ENCODE assay signal across 9 mouse cellular contexts in the genomic region with DNA sequence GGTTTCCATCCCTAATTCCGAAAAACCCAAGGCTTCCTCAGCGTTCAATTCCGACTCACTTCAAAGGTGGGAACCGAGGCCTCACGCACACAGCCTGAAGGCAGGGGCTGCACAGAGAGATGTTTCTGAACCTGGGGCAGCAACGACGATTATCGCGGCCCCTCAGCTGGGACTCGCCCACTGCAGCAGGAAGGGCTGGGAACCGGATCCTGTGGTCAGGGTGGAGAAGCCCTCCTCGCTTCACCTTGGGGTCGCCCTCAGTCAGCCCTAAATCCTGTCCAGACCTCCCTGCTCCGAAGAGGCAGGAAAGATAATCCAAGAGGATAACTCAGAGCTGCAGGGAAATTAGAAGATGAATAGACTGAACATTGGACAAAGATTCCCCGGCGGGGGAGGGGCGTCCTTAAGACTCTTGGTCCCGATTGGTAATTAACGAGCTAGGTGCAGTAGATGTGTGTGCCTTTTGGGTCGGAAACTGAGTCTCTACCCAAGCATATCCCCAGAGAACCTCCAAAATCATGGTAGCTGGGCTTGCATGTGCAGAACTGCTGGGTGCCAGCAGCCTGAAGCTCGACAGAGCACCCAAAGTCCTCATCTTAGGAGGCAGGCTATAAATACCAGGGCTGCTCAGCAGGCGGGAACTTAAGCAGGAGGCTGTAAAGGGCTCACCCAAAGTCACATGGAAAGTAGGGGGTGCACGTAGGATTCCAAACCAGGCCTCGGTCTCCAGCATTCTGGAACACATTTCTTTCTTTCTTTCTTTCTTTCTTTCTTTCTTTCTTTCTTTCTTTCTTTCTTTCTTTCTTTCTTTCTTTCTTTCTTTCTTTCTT. TPM values are rescaled to one million over a fixed set of nuclear protein-coding genes. Genes with fewer than 3 reads are reported as not detected.
DNase-seq lines count a peak whose midpoint lies in the region; ATAC-seq and TF ChIP-seq lines count a peak whose summit lies in the region.
"Had no signal": no experiment of that assay in that cellular context is flagged by ENCODE, and none has a peak within 500 bp of the region (broad histone marks: within the 10 kb centered on the region; RNA-seq: fewer than 3 reads in every experiment).

No protein-coding gene starts in this region.

- H3K4me3 ChIP-seq in kidney, embryonic 15.5 days (replicated peaks): peak overlapping the region; percentile 36
- no peak overlapping the region for H3K4me3 ChIP-seq in kidney, adult 2 months (ENCODE audit: insufficient read depth, low read depth, low read length)
- H3K4me3 ChIP-seq in embryonic facial prominence, embryonic 11.5 days (ENCODE audit: low read depth, low read length): peak overlapping the region; percentile 21
- H3K4me3 ChIP-seq in intestine, postnatal 0 days (ENCODE audit: low read depth, low read length): no peak overlapping the region
- H3K4me3 ChIP-seq in neural tube, embryonic 12.5 days: peak overlapping the region; percentile 15; the same call in 1 of the 2 replicates

- no peak overlapping the region for H3K9ac ChIP-seq in kidney, embryonic 15.5 days
- peak overlapping the region; percentile 48 for H3K9ac ChIP-seq in embryonic facial prominence, embryonic 11.5 days (replicated peaks; ENCODE audit: low read length)
- H3K9ac ChIP-seq in intestine, postnatal 0 days (ENCODE audit: low read depth, low read length): peak overlapping the region; percentile 13; the same call in 1 of the 2 replicates
- H3K9ac ChIP-seq in neural tube, embryonic 12.5 days: 0 out of 2 replicates have a peak overlapping the region, but pooled peaks have one; percentile 41

- H3K27ac ChIP-seq in kidney, embryonic 15.5 days: no peak overlapping the region
- H3K27ac ChIP-seq in kidney, adult 2 months (ENCODE audit: insufficient read depth, low read depth, low read length): no peak overlapping the region
- H3K27ac ChIP-seq in embryonic facial prominence, embryonic 11.5 days (replicated peaks; ENCODE audit: low read depth, low read length): no peak overlapping the region
- no peak overlapping the region for H3K27ac ChIP-seq in intestine, postnatal 0 days (ENCODE audit: low read depth, low read length)
- H3K27ac ChIP-seq in neural tube, embryonic 12.5 days: no peak overlapping the region

- H3K4me2 ChIP-seq in kidney, embryonic 15.5 days: peak overlapping the region; percentile 64
- peak overlapping the region; percentile 45 for H3K4me2 ChIP-seq in embryonic facial prominence, embryonic 11.5 days (ENCODE audit: low read depth, low read length)
- H3K4me2 ChIP-seq in intestine, postnatal 0 days (replicated peaks; ENCODE audit: low read depth): peak overlapping the region; percentile 46
- peak overlapping the region; percentile 56 for H3K4me2 ChIP-seq in neural tube, embryonic 12.5 days (replicated peaks)

- ATAC-seq in kidney, embryonic 15.5 days (replicated peaks; ENCODE audit: low FRiP score): peak; percentile 49
- ATAC-seq in embryonic facial prominence, embryonic 11.5 days (replicated peaks; ENCODE audit: insufficient number of reproducible peaks, low FRiP score, low TSS enrichment, low read depth): no peak
- no peak for ATAC-seq in intestine, postnatal 0 days
- no peak for ATAC-seq in neural tube, embryonic 12.5 days (ENCODE audit: low FRiP score, low read depth)
- ATAC-seq: Patski had no signal

- WGBS in kidney, embryonic 15.5 days: 5% methylated on average over 24 of the region's 24 CpGs
- WGBS in kidney, adult 2 months: 10% methylated on average over 24 of the region's 24 CpGs
- 8% methylated on average over 24 of the region's 24 CpGs for WGBS in embryonic facial prominence, embryonic 11.5 days
- WGBS in intestine, postnatal 0 days: 10% methylated on average over 24 of the region's 24 CpGs
- 6% methylated on average over 24 of the region's 24 CpGs for WGBS in neural tube, embryonic 12.5 days

- no peaks in the 10 kb centered on the region for H3K27me3 ChIP-seq in kidney, embryonic 15.5 days
- no peaks in the 10 kb centered on the region for H3K27me3 ChIP-seq in kidney, adult 2 months (replicated peaks; ENCODE audit: control insufficient read depth, insufficient read depth, low read length)
- H3K27me3 ChIP-seq in embryonic facial prominence, embryonic 11.5 days (ENCODE audit: control insufficient read depth, insufficient read depth, low read length): no peaks in the 10 kb centered on the region
- H3K27me3 ChIP-seq in intestine, postnatal 0 days (replicated peaks; ENCODE audit: control insufficient read depth, insufficient read depth, low read length): no peaks in the 10 kb centered on the region
- H3K27me3 ChIP-seq in neural tube, embryonic 12.5 days (replicated peaks): 0 out of 2 replicates have a peak, but pooled peaks cover 3% of the 10 kb centered on the region

- TF ChIP-seq CTCF in kidney, adult 2 months (conservative IDR thresholded peaks at IDR 0.05; ENCODE audit: insufficient read depth, insufficient read length, low read depth, low read length): no peak
- no peak for TF ChIP-seq CTCF in intestine, postnatal 0 days (IDR thresholded peaks at IDR 0.05; ENCODE audit: low read depth)

- no peaks in the 10 kb centered on the region for H3K9me3 ChIP-seq in kidney, embryonic 15.5 days (replicated peaks)
- H3K9me3 ChIP-seq in embryonic facial prominence, embryonic 11.5 days (replicated peaks; ENCODE audit: control insufficient read depth, low read length): no peaks in the 10 kb centered on the region
- no peaks in the 10 kb centered on the region for H3K9me3 ChIP-seq in intestine, postnatal 0 days (ENCODE audit: control insufficient read depth)
- no peaks in the 10 kb centered on the region for H3K9me3 ChIP-seq in neural tube, embryonic 12.5 days

- no peak for TF ChIP-seq POLR2A in kidney, adult 2 months (IDR thresholded peaks at IDR 0.05; ENCODE audit: low read depth, low read length)

- peaks cover 9% of the 10 kb centered on the region for H3K4me1 ChIP-seq in kidney, embryonic 15.5 days
- no peaks in the 10 kb centered on the region for H3K4me1 ChIP-seq in kidney, adult 2 months (ENCODE audit: control insufficient read depth, insufficient read depth, low read length)
- H3K4me1 ChIP-seq in embryonic facial prominence, embryonic 11.5 days (ENCODE audit: control insufficient read depth, insufficient read depth, low read length): no peaks in the 10 kb centered on the region; the same call in 1 of the 2 replicates
- H3K4me1 ChIP-seq in intestine, postnatal 0 days (replicated peaks; ENCODE audit: control insufficient read depth, insufficient read depth, low read length): no peaks in the 10 kb centered on the region
- peaks cover 8% of the 10 kb centered on the region for H3K4me1 ChIP-seq in neural tube, embryonic 12.5 days

- DNase-seq in kidney, adult 2 months: no peak
- peak; percentile 28 for DNase-seq in embryonic facial prominence, embryonic 11.5 days (ENCODE audit: low spot score)
- no peak for DNase-seq in frontal cortex, postnatal 10 days (ENCODE audit: low spot score in 2 of 2)
- DNase-seq in layer of hippocampus, postnatal 10 days (ENCODE audit: low spot score in 2 of 2): no peak
- no peak for DNase-seq in thymus, adult 18-20 months

- H3K36me3 ChIP-seq in kidney, embryonic 15.5 days: no peaks in the 10 kb centered on the region
- H3K36me3 ChIP-seq in kidney, adult 2 months (ENCODE audit: control insufficient read depth, insufficient read depth, low read length): no peaks in the 10 kb centered on the region
- no peaks in the 10 kb centered on the region for H3K36me3 ChIP-seq in embryonic facial prominence, embryonic 11.5 days (replicated peaks; ENCODE audit: control insufficient read depth, insufficient read depth, low read depth, low read length)
- no peaks in the 10 kb centered on the region for H3K36me3 ChIP-seq in intestine, postnatal 0 days (ENCODE audit: control insufficient read depth, insufficient read depth)
- H3K36me3 ChIP-seq in neural tube, embryonic 12.5 days: no peaks in the 10 kb centered on the region

RNA-seq across cellular contexts. Expression of a gene that starts 37.3 kb away (rescaled TPM):
- 17.8 and 18.8 TPM in 2 replicates for polyA plus RNA-seq in kidney, embryonic 15.5 days (2015; fragmentation: Nextera tagmentation; extraction: Ambion mirVana)
- 28.7 and 44.4 TPM in 2 replicates for polyA plus RNA-seq in kidney, adult 2 months (2012; rRNA removed)
- polyA plus RNA-seq in embryonic facial prominence, embryonic 11.5 days (2014; fragmentation: Nextera tagmentation; extraction: Ambion mirVana): 18.3 and 20.5 TPM in 2 replicates
- 4.4 and 5.6 TPM in 2 replicates for polyA plus RNA-seq in intestine, postnatal 0 days (2015; fragmentation: Nextera tagmentation; extraction: Ambion mirVana)
- 34.8 and 37.0 TPM in 2 replicates for polyA plus RNA-seq in neural tube, embryonic 12.5 days (2016; fragmentation: Nextera tagmentation; extraction: Ambion mirVana)
- total RNA-seq in layer of hippocampus, postnatal 10 days (2021): 100 to 1,000 TPM; 360 to 379 TPM

Comparison
In these comparisons a context has a peak if more than half of its experiments do, and no peak if none do; other contexts are left out.
1. H3K4me3 ChIP-seq: peak in kidney, embryonic 15.5 days (single experiment), embryonic facial prominence, embryonic 11.5 days (single experiment) and neural tube, embryonic 12.5 days (single experiment); none in kidney, adult 2 months (single experiment) and intestine, postnatal 0 days (single experiment).
2. Peak in every context shown above with its lines, with median percentiles within 50 percentile points of each other: H3K4me2 ChIP-seq.